Mouse (Mus musculus): ENCODE data around the gene Cfap126. TPM values are rescaled to one million over a fixed set of nuclear protein-coding genes. Genes with fewer than 3 reads are reported as not detected.

Gene Cfap126
- polyA plus RNA-seq, 1 experiment: 2.7 TPM

DNA sequence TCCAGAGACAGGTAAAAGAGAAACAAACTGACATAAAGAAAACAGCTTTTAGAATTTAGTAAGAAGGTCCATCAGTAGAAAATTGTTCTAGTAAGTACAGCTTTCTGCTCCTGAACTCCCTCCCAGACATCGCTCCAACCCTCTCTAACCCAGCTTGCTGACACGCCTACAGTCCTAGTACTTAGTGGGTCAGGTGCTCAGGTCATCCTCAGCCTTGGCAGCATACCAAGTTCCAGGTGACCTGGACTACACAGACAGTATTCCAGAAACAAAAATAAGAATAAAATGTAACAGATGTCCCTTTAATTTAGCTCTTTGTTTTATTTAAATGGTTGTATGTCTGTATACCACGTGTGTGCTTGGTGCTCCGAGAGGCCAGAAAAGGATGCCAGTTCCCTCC is 38.2 kb downstream of the Cfap126 start:
- no peak overlapping the region for H3K27ac ChIP-seq (ENCODE audit: control insufficient read depth, insufficient read depth, low read length)
- no peak overlapping the region for H3K4me3 ChIP-seq (ENCODE audit: control insufficient read depth, insufficient read depth, low read length)
- no peaks in the 10 kb centered on the region for H3K36me3 ChIP-seq (ENCODE audit: control insufficient read depth, insufficient read depth, low read length)
- peaks cover 9% of the 10 kb centered on the region for H3K4me1 ChIP-seq (replicated peaks; ENCODE audit: control insufficient read depth, insufficient read depth, low read length)
- DNase-seq: no peak
- no peak for TF ChIP-seq POLR2A (IDR thresholded peaks at IDR 0.05; ENCODE audit: control insufficient read depth, extremely low read depth, insufficient read depth, low read length, poor library complexity)
- TF ChIP-seq CTCF (IDR thresholded peaks at IDR 0.05; ENCODE audit: borderline replicate concordance, control insufficient read depth, extremely low read depth, insufficient read depth, low read length, poor library complexity): no peak
- WGBS: 97% methylated on average over 4 of the region's 4 CpGs
- H3K27me3 ChIP-seq (ENCODE audit: control insufficient read depth, insufficient read depth, low read length): no peaks in the 10 kb centered on the region; the same call in 1 of the 2 replicates

DNA sequence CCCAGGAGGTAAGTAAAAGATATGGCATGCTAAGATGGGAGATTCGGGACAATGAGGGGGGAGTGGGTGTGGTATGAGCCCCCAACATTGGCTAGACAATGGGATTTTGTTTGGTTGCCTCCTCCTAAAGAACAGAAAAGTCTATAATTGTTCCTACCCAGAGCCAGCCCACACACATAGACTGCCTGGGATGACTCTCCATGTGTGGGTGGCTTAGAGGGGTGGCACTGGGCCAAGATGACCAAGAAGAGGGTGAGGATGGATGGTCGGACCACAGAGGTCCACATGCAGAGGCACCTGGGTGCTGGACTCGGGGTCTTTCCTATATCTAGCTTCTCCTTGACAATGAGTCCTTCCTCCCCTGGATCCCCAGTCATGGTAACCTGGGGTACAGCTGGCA is 42.9 kb downstream of the Cfap126 start:
- no peak for DNase-seq
- WGBS: 72% methylated on average over 3 of the region's 3 CpGs
- H3K27me3 ChIP-seq (ENCODE audit: control insufficient read depth, insufficient read depth, low read length): no peaks in the 10 kb centered on the region; the same call in 1 of the 2 replicates
- no peaks in the 10 kb centered on the region for H3K4me1 ChIP-seq (replicated peaks; ENCODE audit: control insufficient read depth, insufficient read depth, low read length)
- H3K27ac ChIP-seq (ENCODE audit: control insufficient read depth, insufficient read depth, low read length): no peak overlapping the region
- no peak overlapping the region for H3K4me3 ChIP-seq (ENCODE audit: control insufficient read depth, insufficient read depth, low read length)
- TF ChIP-seq CTCF (IDR thresholded peaks at IDR 0.05; ENCODE audit: borderline replicate concordance, control insufficient read depth, extremely low read depth, insufficient read depth, low read length, poor library complexity) (no peak), POLR2A (IDR thresholded peaks at IDR 0.05; ENCODE audit: control insufficient read depth, extremely low read depth, insufficient read depth, low read length, poor library complexity) (no peak)
- H3K36me3 ChIP-seq (ENCODE audit: control insufficient read depth, insufficient read depth, low read length): no peaks in the 10 kb centered on the region

DNA sequence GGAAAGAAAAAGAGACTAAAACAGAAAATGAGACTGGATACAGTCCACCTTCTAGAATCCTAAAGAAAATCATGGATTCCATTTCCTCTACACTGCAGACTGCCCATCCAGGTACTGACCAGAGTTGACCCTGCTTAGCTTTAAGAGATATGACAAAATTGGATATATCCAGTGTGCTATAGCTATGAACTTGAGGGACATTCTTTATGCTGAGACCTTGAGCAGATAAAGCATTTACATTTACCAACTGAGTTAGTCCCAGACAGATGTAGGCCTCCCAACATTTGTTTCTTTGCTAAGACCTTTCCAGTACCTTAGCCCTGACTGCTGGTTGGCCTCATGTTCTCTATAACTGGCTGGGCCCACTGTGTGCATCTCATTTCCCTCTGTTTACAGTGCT is 44.2 kb downstream of the Cfap126 start:
- H3K4me1 ChIP-seq (replicated peaks; ENCODE audit: control insufficient read depth, insufficient read depth, low read length): no peaks in the 10 kb centered on the region
- no peak overlapping the region for H3K27ac ChIP-seq (ENCODE audit: control insufficient read depth, insufficient read depth, low read length)
- H3K4me3 ChIP-seq (ENCODE audit: control insufficient read depth, insufficient read depth, low read length): no peak overlapping the region
- no peak for TF ChIP-seq CTCF (IDR thresholded peaks at IDR 0.05; ENCODE audit: borderline replicate concordance, control insufficient read depth, extremely low read depth, insufficient read depth, low read length, poor library complexity)
- TF ChIP-seq POLR2A (IDR thresholded peaks at IDR 0.05; ENCODE audit: control insufficient read depth, extremely low read depth, insufficient read depth, low read length, poor library complexity): no peak
- DNase-seq: no peak
- no peaks in the 10 kb centered on the region for H3K36me3 ChIP-seq (ENCODE audit: control insufficient read depth, insufficient read depth, low read length)
- H3K27me3 ChIP-seq (ENCODE audit: control insufficient read depth, insufficient read depth, low read length): no peaks in the 10 kb centered on the region; the same call in 1 of the 2 replicates

DNA sequence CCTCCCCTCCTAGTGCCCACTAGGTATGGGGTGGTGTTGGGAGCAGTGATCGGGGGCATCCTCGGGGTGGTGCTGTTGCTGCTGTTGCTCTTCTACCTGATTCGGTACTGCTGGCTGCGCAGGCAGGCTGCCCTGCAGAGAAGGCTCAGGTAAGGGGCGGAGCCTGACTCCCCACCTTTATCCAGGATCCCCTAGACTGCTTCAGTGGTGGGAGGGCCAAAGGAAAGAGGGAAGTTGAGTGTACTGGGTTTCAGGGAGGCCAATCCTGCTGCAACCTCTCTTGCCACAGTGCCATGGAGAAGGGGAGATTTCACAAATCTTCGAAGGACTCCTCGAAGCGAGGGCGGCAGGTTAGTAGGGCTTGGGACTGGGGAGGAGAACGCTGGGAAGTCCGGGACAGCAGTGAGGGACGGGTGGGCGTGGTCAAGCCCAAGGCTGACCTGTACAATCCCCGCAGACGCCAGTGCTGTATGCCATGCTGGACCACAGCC is 45.8 kb downstream of the Cfap126 start:
- H3K4me1 ChIP-seq (replicated peaks; ENCODE audit: control insufficient read depth, insufficient read depth, low read length): no peaks in the 10 kb centered on the region
- H3K27me3 ChIP-seq (ENCODE audit: control insufficient read depth, insufficient read depth, low read length): no peaks in the 10 kb centered on the region; the same call in 1 of the 2 replicates
- H3K36me3 ChIP-seq (ENCODE audit: control insufficient read depth, insufficient read depth, low read length): no peaks in the 10 kb centered on the region
- TF ChIP-seq POLR2A (IDR thresholded peaks at IDR 0.05; ENCODE audit: control insufficient read depth, extremely low read depth, insufficient read depth, low read length, poor library complexity) (no peak), CTCF (IDR thresholded peaks at IDR 0.05; ENCODE audit: borderline replicate concordance, control insufficient read depth, extremely low read depth, insufficient read depth, low read length, poor library complexity) (no peak)
- no peak overlapping the region for H3K4me3 ChIP-seq (ENCODE audit: control insufficient read depth, insufficient read depth, low read length)
- WGBS: 20% methylated on average over 15 of the region's 15 CpGs
- H3K27ac ChIP-seq (ENCODE audit: control insufficient read depth, insufficient read depth, low read length): no peak overlapping the region
- DNase-seq: no peak

DNA sequence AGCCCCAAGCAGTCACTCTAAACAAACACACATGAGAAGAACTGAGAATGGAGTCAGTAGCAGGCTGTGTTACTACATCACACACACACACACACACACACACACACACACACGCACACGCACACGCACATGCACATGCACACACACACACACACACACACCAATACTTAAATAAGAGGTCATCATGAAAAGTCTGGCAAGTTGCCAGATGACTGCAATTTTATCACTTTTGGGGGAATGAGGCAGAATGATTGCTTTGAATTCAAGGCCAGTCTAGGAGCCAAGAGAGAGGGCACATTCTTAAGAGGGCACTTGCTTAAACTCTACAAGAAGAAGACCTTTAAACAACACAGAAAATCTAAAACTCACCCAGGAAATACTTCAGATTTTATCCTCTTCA is 48.8 kb downstream of the Cfap126 start:
- H3K4me3 ChIP-seq (ENCODE audit: control insufficient read depth, insufficient read depth, low read length): no peak overlapping the region
- H3K27ac ChIP-seq (ENCODE audit: control insufficient read depth, insufficient read depth, low read length): no peak overlapping the region
- no peaks in the 10 kb centered on the region; the same call in 1 of the 2 replicates for H3K27me3 ChIP-seq (ENCODE audit: control insufficient read depth, insufficient read depth, low read length)
- no peaks in the 10 kb centered on the region for H3K36me3 ChIP-seq (ENCODE audit: control insufficient read depth, insufficient read depth, low read length)
- H3K4me1 ChIP-seq (replicated peaks; ENCODE audit: control insufficient read depth, insufficient read depth, low read length): no peaks in the 10 kb centered on the region
- 93% methylated on average over 3 of the region's 3 CpGs for WGBS
- DNase-seq: no peak
- no peak for TF ChIP-seq POLR2A (IDR thresholded peaks at IDR 0.05; ENCODE audit: control insufficient read depth, extremely low read depth, insufficient read depth, low read length, poor library complexity)

DNA sequence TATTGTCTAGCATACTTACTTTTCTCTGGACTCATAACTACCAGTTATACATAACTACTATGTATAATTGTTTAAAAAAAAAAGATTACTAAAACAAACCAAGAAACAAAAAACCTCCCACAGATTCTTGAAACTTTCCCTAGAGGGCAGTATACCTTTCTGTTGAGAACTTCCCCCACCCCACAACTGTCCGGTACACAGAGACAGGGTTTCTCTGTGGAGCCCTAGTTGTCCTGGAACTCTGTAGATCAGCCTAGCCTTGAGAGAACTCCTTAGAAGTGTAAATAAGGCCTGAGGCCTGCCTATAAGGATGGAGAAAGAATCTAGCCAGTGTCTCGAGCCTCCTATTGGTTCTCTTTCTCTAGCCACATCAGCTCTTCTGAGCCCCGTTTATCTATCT is 50.5 kb downstream of the Cfap126 start:
- Histone ChIP-seq H3K27me3 (ENCODE audit: control insufficient read depth, insufficient read depth, low read length) (no peaks in the 10 kb centered on the region; the same call in 1 of the 2 replicates), H3K36me3 (ENCODE audit: control insufficient read depth, insufficient read depth, low read length) (no peaks in the 10 kb centered on the region), H3K27ac (ENCODE audit: control insufficient read depth, insufficient read depth, low read length) (no peak overlapping the region), H3K4me1 (replicated peaks; ENCODE audit: control insufficient read depth, insufficient read depth, low read length) (no peaks in the 10 kb centered on the region), H3K4me3 (ENCODE audit: control insufficient read depth, insufficient read depth, low read length) (no peak overlapping the region)
- WGBS: 60% methylated on average over 3 of the region's 3 CpGs
- no peak for DNase-seq
- no peak for TF ChIP-seq CTCF (IDR thresholded peaks at IDR 0.05; ENCODE audit: borderline replicate concordance, control insufficient read depth, extremely low read depth, insufficient read depth, low read length, poor library complexity)
- no peak for TF ChIP-seq POLR2A (IDR thresholded peaks at IDR 0.05; ENCODE audit: control insufficient read depth, extremely low read depth, insufficient read depth, low read length, poor library complexity)
